8 mouse cellular contexts compared by ENCODE assay signal in the genomic region with DNA sequence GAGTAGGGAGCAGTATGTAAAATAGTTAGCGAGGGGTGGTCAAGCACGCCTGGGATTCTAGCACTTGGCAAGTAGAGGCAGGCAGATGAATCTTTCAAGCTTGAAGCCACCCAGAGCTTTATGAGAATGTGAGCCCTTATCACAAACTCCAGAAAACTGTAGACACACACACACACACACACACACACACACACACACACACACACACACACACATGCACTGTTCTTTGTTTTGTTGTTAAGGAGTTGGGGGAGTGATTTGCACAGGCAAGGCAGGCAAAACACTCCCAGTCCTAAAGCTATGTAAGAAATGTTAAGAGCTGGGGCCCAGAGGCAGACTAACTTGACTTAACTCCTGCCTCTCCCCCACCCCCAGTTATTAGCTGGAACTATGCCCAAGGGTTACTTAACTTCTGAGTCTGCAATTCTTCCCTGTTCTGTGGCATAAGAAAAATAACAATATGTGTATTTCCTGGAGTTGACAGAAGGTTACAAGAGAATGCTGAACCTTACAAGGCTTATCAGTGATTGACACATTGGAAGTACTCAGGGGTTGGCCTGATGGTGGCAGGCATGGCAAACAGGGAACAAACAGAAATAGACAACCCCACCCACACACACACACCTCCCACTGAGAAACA. TPM values are rescaled to one million over a fixed set of nuclear protein-coding genes. Genes with fewer than 3 reads are reported as not detected.
DNase-seq lines count a peak whose midpoint lies in the region; ATAC-seq lines count a peak whose summit lies in the region.

No protein-coding gene starts in this region.

- intact Hi-C loops in left cerebral cortex, postnatal 25 days (cut with DNase I), result no loop called here

- peak; percentile 66 for ATAC-seq in granulocyte monocyte progenitor cell, adult 5-6 weeks (replicated peaks; ENCODE audit: poor library complexity, severe bottlenecking)
- ATAC-seq in kidney, embryonic 16.5 days (ENCODE audit: low FRiP score, low TSS enrichment), result peak; percentile 86

- H3K4me3 ChIP-seq in kidney, embryonic 16.5 days (ENCODE audit: low read length), result no peak overlapping the region

- peak; percentile 7 to 8 for DNase-seq in left cerebral cortex, postnatal 25 days (ENCODE audit: low spot score in 2 of 2)
- no peak for DNase-seq in left cerebral cortex, adult 11 months (ENCODE audit: low spot score)
- DNase-seq in lung, postnatal 10 days, result peak; percentile 87
- DNase-seq in cerebellum, postnatal 4 days (ENCODE audit: low spot score in 2 of 2), result no peak
- DNase-seq in left cerebral cortex, adult 9 months (ENCODE audit: low spot score in 2 of 2), result no peak
- no peak for DNase-seq in MN1 (ENCODE audit: low spot score)

- no peaks in the 10 kb centered on the region for H3K36me3 ChIP-seq in kidney, embryonic 16.5 days (ENCODE audit: insufficient read depth, low read length)

- WGBS in kidney, embryonic 16.5 days, result 8% methylated on average over 2 of the region's 2 CpGs

- no peak overlapping the region for H3K9ac ChIP-seq in kidney, embryonic 16.5 days (replicated peaks; ENCODE audit: low read length)

- H3K27me3 ChIP-seq in kidney, embryonic 16.5 days (ENCODE audit: insufficient read depth, low read length), result no peaks in the 10 kb centered on the region

- H3K4me1 ChIP-seq in kidney, embryonic 16.5 days (ENCODE audit: insufficient read depth, low read length), result peaks cover 22% of the 10 kb centered on the region

- H3K4me2 ChIP-seq in kidney, embryonic 16.5 days (replicated peaks; ENCODE audit: low read depth, low read length), result no peak overlapping the region

- peak overlapping the region; percentile 88 for H3K27ac ChIP-seq in kidney, embryonic 16.5 days (ENCODE audit: low read length)

- H3K9me3 ChIP-seq in kidney, embryonic 16.5 days (ENCODE audit: low read length), result no peaks in the 10 kb centered on the region

RNA-seq across cellular contexts. Expression of gene Mylk3, which starts 6.9 kb away (rescaled TPM):
- 1 to 10 TPM; 2.2 to 2.6 TPM for total RNA-seq in left cerebral cortex, postnatal 25 days (2021)
- total RNA-seq in granulocyte monocyte progenitor cell, adult 5-6 weeks (2014; fragmentation: Nextera tagmentation), result 0.60 and 1.4 TPM in 2 replicates
- 1.6 and 1.9 TPM in 2 replicates for total RNA-seq in granulocyte monocyte progenitor cell, adult 5-6 weeks (2017)
- 1.7 and 1.9 TPM in 2 replicates for polyA plus RNA-seq in kidney, embryonic 16.5 days (2015; fragmentation: Nextera tagmentation; extraction: Ambion mirVana)

RNA-seq across cellular contexts. Expression of gene 4921524J17Rik, which starts 53.4 kb away (rescaled TPM):
- 10 to 100 TPM; 12.9 to 13.8 TPM for total RNA-seq in left cerebral cortex, postnatal 25 days (2021)
- total RNA-seq in granulocyte monocyte progenitor cell, adult 5-6 weeks (2014; fragmentation: Nextera tagmentation), result 11.2 and 25.9 TPM in 2 replicates
- total RNA-seq in granulocyte monocyte progenitor cell, adult 5-6 weeks (2017), result 38.7 and 52.3 TPM in 2 replicates
- polyA plus RNA-seq in kidney, embryonic 16.5 days (2015; fragmentation: Nextera tagmentation; extraction: Ambion mirVana), result 38.8 and 40.3 TPM in 2 replicates

Comparison
In these comparisons a context has a peak if more than half of its experiments do, and no peak if none do; other contexts are left out.
1. DNase-seq: peak in left cerebral cortex, postnatal 25 days (2 of 2) and lung, postnatal 10 days (single experiment); none in left cerebral cortex, adult 11 months (single experiment), cerebellum, postnatal 4 days (0 of 2), left cerebral cortex, adult 9 months (0 of 2) and MN1 (single experiment).